Mouse (Mus musculus) megakaryocyte, embryonic 14.5 days (primary cell): ENCODE measurements around the gene Rnaseh2c.

Experiments used
- FLI1 ChIP-seq: IDR thresholded peaks from 2 replicates; pipeline ENCODE4 v1.6.1; 2012; ENCODE audit warnings: low read length, inconsistent platforms, mixed read lengths
- GATA1 ChIP-seq: IDR thresholded peaks from 3 replicates; pipeline ENCODE4 v1.6.1; 2012; ENCODE audit warnings: mixed read lengths, low read length, inconsistent platforms, borderline replicate concordance

GRCm38 (mm10) chr19:5558169-5558568 is 43.5 kb upstream of the Rnaseh2c start:
- no peak for TF ChIP-seq FLI1
- no peak for TF ChIP-seq GATA1
